Mouse (Mus musculus) cerebellum, adult 18-20 months (tissue): ENCODE results near the gene Kirrel3.
A peak's percentile ranks its signal among the peaks of the same experiment; 100 is the strongest.

Source experiments
- DNase-seq, 2 experiments: peaks; one replicate each; pipeline ENCODE4 v3.0.0; 2021

Gene Kirrel3

GRCm38 (mm10) chr9:34993467-34994211, 507.9 kb downstream of the Kirrel3 start:
- peak; percentile 88 to 89 for DNase-seq

DNA sequence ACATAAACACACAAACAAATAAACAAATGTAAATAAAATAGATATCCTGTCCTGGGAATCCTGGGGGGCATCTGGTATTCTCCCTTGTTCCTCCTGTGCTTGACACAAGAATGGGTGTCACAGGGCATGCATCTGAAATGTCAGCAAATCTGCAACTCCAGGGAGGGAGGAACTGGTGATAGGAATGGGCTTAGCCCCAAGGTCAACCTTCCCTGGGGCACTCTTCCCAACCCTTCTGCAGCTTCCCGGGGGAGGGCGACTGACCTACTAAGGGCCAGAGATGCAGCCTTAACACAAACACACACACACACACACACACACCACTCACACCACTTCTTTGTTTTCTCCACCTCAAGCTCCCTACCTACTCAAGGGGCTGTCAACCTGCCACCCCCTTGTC, 509.4 kb downstream of the Kirrel3 start:
- DNase-seq: no peak

DNA sequence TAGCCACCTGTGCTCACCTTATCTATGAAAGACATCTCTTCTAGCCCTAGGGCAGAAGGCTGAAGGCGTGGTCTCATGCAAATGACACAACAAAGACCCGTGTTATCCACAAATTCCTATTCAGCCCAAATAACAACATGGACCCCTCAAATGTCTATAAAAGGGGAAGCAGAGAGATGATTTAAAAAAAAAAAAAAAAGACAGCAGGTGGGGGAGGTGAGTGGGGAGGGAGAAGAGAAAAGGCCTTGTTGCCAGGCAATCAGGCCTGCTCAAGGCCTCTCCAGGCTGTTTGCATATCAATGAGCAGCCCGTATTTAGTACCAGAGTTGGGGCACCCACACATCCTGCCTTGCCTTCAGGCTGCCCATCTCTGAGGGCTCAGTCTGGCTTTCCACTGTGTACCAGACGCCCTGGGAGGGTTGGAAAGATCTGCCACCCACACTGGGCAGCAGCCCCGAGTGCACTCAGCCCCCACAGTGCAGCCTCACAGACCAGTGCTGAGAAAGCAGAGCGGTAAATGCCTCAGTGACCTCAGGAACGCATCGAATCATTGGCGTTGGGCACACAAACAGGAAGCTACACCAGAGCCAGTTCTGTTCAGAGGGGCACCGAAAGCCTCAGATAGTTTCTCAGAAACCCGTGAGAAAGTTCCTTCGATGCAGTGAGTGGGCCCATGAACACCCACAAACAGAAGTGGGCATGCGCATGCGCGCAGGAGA, 510.1 kb downstream of the Kirrel3 start:
- DNase-seq: no peak

GRCm38 (mm10) chr9:34997880-34998865, 512.5 kb downstream of the Kirrel3 start:
- DNase-seq: no peak

DNA sequence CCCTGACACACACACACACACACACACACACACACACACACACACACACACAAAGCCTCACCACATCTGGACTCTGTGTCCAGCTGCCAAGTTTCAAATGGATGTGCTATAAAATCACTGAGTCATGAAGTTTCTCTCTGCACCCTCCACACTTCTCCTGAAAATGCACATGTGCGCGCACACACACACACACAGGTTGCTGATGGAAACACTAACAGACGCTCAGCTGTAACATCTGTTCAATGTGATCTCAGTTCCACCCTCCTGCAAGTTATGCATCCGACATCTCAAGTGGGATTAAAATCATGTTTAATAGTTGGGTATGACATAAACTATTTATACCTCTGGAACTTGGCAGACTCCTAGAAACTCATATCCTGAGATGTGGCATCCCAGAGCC, 518.4 kb downstream of the Kirrel3 start:
- no peak for DNase-seq

GRCm38 (mm10) chr9:35007697-35008341, 522.1 kb downstream of the Kirrel3 start:
- DNase-seq: no peak

GRCm38 (mm10) chr9:35016762-35017161, 531.1 kb downstream of the Kirrel3 start:
- DNase-seq: peak; percentile 58 to 71

DNA sequence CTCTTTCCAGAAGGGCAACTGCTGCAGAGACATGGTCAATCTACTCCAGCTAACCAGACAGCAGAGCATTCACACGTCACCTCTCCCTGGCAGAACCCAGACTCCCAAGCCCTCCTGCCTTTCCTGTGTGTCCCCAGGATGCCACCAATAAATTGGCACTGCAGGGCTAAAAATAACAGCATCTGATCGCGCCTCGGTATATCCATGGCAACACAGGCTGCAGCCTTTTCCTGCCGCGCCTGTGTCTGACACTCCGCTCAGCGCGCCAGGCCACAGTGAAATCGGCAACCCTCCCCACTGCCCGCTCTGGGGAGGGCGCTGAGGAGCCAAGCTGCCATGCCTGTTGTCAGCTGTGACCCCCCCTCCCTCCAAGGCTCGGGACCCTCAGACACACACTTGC, 531.9 kb downstream of the Kirrel3 start:
- DNase-seq: peak; percentile 50 to 55

DNA sequence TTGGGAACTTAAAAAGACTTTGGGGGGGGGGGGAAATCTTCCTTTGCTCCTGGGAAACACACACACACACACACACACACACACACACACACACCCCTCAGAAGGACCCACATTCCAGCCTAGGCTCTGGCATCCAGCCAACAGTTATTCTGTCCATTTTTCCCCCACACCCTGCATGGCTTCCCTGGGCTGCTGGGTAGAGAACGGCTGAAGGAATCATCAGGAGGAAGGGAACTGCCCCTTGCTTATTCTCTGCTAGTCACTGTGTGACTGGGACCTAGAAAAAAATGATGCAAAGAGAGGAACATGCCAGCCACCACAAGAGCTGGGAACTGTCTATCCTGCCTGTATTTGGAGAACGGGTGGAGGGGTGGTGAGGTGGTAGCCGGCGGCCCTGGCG, 532.4 kb downstream of the Kirrel3 start:
- peak; percentile 16 to 28 for DNase-seq

DNA sequence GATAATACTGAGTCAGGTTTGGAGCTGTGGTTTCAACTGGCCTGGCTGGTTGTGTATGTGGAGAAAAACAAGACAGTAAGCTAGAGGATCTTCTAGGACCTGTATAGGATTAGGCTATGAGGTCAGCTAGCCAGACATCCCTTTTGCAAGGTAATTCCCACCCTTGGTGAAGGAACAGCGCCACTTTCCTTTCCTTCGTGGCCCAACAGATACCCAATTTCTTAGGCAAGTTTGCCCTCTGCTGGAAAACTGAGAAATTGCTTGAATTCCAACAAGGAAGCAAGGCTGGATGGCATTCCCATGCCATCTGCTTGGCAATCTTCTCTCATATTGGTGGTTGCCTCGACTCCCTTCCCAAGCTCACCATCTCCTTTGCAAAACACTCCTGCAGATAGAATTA, 533.7 kb downstream of the Kirrel3 start:
- peak; percentile 85 to 88 for DNase-seq

DNA sequence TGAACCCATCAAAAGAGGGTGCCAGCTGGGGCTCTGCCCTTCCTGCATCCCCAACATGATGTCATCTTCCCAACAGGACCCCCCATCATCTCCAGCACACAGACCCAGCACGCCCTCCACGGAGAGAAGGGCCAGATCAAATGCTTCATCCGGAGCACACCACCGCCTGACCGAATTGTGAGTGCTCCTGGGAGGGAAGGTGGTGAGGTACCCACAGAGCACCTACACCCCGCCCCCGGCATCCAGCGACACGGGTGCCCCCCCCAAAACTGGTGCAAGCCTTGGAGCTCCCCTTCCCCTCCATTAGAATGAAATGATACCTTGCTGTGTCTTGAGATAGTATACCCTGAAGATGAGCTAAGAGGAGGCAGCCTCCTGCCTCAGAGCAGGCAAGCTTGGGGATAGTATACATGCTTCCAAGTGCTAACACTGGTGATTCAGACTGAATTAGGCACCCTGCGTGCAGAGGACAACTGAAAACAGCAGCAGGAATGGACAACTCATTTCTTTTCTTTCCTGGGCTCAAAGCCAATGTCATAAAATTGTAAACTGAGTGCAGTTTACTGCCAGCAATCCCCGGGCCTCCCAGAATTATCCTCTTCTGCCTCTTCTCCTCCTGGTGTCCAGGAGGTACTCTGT, 534.4 kb downstream of the Kirrel3 start:
- peak in 1 of 2 experiments; percentile 10 for DNase-seq

DNA sequence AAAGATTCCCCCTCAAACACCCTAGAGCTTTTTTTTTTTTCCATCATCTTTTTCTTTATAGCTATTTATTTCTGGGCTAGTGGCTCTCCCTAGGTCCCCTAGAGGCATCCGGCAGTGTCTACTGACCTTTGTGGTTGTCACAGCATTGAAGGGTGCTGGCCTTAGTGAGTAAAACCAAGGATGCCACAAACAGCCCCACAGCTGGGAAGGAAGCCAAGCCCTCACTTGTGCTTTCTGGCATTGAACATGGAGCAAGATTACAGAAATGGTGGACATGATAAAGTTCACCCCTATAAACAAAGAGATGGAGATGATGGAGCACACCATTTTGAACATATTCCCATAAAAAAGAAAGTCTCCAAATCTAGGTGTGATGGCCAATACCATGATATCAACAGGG, 536.0 kb downstream of the Kirrel3 start:
- DNase-seq: no peak

GRCm38 (mm10) chr9:35024591-35025496, 539.1 kb downstream of the Kirrel3 start:
- DNase-seq: no peak

DNA sequence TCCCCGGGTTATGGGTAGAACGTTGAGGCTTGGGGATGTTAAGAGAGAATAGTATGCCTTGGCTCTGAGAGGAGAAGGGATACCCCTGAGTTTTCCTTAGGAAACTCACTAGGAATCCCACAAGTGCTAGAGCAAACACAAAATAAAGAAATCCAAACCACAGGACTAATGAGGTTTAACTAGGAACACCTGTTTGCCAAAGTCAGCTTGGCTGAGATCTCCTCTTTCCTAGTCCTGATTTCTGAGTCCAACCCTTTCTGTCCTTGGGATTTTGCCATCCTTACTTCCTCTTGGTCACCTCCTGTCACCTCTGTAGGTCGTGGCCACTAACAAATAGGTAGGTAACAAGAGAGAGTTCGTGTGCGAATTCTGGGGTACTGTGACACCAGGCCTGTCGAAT, 540.6 kb downstream of the Kirrel3 start:
- no peak for DNase-seq

- no peak for DNase-seq
These were observed 541.2 kb downstream of the Kirrel3 start for GRCm38 (mm10) chr9:35026897-35027311.

DNA sequence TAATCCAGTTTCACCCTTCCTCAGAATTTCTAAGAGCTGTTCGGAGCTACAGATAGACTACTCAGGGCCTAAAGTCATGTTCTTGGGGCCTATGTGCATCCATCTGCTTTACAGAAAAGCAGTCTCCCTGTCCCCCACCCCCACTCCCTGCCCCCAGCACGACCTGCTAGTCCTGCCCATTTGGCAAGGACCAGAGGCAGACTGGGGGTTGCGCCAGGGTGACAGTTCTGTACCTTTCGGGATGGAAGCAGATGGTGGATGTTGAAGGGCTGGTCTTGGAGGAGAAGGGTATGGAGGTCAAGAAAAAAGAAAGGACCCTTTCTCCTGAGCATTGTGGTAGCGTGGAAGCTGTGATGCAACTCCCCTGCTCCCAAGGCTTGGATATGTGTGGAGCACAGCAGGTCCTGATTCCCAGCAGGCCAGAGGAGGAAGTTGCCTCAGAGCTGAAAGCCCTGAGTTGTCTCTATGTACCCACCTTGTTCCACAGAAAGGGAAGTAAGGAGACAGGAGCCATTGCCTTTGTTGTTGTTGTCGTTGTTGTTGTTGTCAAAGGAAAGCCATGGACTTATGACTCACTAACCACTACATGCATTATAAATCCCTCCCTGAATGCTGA, 541.8 kb downstream of the Kirrel3 start:
- no peak for DNase-seq

- DNase-seq: peak in 1 of 2 experiments; percentile 12
These were observed 545.1 kb downstream of the Kirrel3 start for GRCm38 (mm10) chr9:35030823-35031222.

- peak in 1 of 2 experiments; percentile 30 for DNase-seq
These were observed 546.8 kb downstream of the Kirrel3 start for GRCm38 (mm10) chr9:35032457-35032856.

DNA sequence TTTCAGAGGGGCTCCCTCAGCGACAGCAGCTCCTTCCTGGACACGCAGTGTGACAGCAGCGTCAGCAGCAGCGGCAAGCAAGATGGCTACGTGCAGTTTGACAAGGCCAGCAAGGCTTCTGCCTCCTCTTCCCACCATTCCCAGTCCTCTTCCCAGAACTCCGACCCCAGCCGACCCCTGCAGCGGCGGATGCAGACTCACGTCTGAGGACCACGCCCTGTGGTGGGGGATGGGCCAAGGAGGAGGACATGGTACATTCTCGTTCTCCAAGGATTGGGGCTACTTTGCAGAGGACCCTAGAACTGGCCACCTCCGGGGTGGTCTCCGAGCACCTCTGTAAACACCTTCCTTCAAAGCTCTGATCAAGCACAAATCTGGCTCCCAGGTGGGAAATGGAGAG, 549.4 kb downstream of the Kirrel3 start:
- DNase-seq: no peak

DNA sequence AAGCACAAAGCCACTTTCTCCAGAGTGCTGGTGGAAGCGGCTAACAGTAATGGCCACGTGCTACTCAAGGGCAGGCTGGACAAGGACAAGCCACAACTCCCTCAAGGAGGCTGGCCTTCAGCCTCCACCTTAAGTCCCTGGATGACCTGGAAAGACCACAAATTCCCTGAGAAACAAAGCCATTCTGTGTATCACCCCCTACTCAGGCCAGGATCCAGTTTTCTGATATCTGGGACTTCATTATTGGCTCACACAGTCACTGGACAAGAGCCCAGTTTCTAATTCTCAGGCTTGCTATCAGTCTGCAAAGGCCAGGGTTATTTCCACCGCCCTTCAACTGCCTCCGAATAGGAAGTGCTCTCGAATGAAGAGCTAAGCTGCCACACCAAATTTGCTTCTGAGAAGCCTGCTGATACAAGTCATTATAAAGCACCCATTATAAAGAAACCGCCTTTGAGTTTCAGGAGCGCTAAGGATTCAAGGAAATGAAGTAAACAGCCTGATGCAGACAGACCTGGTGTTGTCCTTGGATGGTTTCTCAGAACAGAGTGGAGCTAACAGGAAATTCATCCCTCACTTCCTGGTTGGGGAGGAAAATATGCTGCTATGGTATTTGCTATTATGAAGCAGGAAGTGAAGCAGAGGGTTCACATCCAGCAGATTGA, 553.4 kb downstream of the Kirrel3 start:
- DNase-seq: no peak
